Mouse (Mus musculus) CH12.LX (cell line): ENCODE results near the gene Thap8. TPM values are rescaled to one million over a fixed set of nuclear protein-coding genes. Genes with fewer than 3 reads are reported as not detected.

ENCODE experiments used
- DNase-seq: peaks from one replicate; pipeline ENCODE4 v3.0.0-alpha.2; 2013; ENCODE audit errors: extremely low read depth
- H3K27ac ChIP-seq: 2 replicates; pipeline ENCODE4 v1.5.1; 2012; ENCODE audit warnings: low read depth, mild to moderate bottlenecking, control low read depth, moderate library complexity; ENCODE audit not compliant: insufficient read depth
- H3K27me3 ChIP-seq: replicated peaks from 2 replicates; pipeline ENCODE3; 2012; ENCODE audit warnings: inconsistent platforms
- H3K36me3 ChIP-seq, 2 experiments: replicated peaks in 1 of 2; 2 replicates each; pipeline versions ENCODE3 to v1.6.1; 2012; ENCODE audit warnings: inconsistent platforms in 1 of 2, low read length in 1 of 2, mild to moderate bottlenecking in 1 of 2, mixed read lengths in 1 of 2, moderate library complexity in 1 of 2; ENCODE audit not compliant: control insufficient read depth in 1 of 2, insufficient read depth in 1 of 2
- H3K4me1 ChIP-seq, 2 experiments: 2 replicates each; pipeline ENCODE4 v1.6.1; 2012; ENCODE audit warnings: inconsistent platforms in 1 of 2, moderate library complexity in 1 of 2; ENCODE audit not compliant: insufficient read depth in 2 of 2, control insufficient read depth in 1 of 2
- H3K4me2 ChIP-seq: 2 replicates; pipeline ENCODE4 v1.6.1; 2012; ENCODE audit warnings: low read depth, mild to moderate bottlenecking, control low read depth; ENCODE audit not compliant: poor library complexity, insufficient read depth, severe bottlenecking
- H3K4me3 ChIP-seq, 3 experiments: fragments of 150-350 bp in 1 of 3; sonication (generic) in 1 of 3; replicated peaks in 1 of 3; 2 replicates each; pipeline versions ENCODE3 to v1.5.1; 2011 to 2012; ENCODE audit warnings: low read depth in 2 of 3, low read length in 2 of 3, mild to moderate bottlenecking in 2 of 3, moderate library complexity in 2 of 3, control low read depth in 1 of 3, improper control_type of control experiment in 1 of 3, inconsistent platforms in 1 of 3, mixed read lengths in 1 of 3; ENCODE audit not compliant: poor library complexity in 1 of 3
- H3K79me2 ChIP-seq: replicated peaks from 2 replicates; pipeline ENCODE4 v1.6.1; 2012; ENCODE audit warnings: mild to moderate bottlenecking, moderate library complexity; ENCODE audit not compliant: control insufficient read depth, poor library complexity, insufficient read depth, severe bottlenecking; ENCODE audit errors: extremely low read depth
- H3K9ac ChIP-seq: 2 replicates; pipeline ENCODE4 v1.6.1; 2012; ENCODE audit warnings: low read depth, mild to moderate bottlenecking, control low read depth, moderate library complexity; ENCODE audit not compliant: insufficient read depth
- H3K9me3 ChIP-seq: replicated peaks from 2 replicates; pipeline ENCODE3; 2012; ENCODE audit warnings: low read length, inconsistent platforms, mixed read lengths
- BHLHE40 ChIP-seq: IDR thresholded peaks from 2 replicates; pipeline ENCODE4 v1.6.1; 2011; ENCODE audit warnings: mild to moderate bottlenecking, low read depth, low read length, improper control_type of control experiment
- CHD2 ChIP-seq: IDR thresholded peaks from 2 replicates; pipeline ENCODE4 v1.6.1; 2011; ENCODE audit warnings: low read length, improper control_type of control experiment
- CTCF ChIP-seq, 2 experiments: IDR thresholded peaks in 1 of 2; conservative IDR thresholded peaks in 1 of 2; 2 replicates each; pipeline ENCODE4 v1.5.1; 2011 to 2012; ENCODE audit warnings: low read depth in 2 of 2, low read length in 2 of 2, improper control_type of control experiment in 1 of 2, inconsistent platforms in 1 of 2, mild to moderate bottlenecking in 1 of 2, moderate library complexity in 1 of 2
- E2F4 ChIP-seq: IDR thresholded peaks from 2 replicates; pipeline ENCODE4 v1.6.1; 2011; ENCODE audit warnings: low read depth, low read length, improper control_type of control experiment; ENCODE audit not compliant: insufficient replicate concordance
- ELF1 ChIP-seq: IDR thresholded peaks from 2 replicates; pipeline ENCODE4 v1.6.1; 2014; ENCODE audit warnings: low read depth, mild to moderate bottlenecking, inconsistent platforms, low read length, improper control_type of control experiment
- EP300 ChIP-seq: IDR thresholded peaks from 2 replicates; pipeline ENCODE4 v1.6.1; 2011; ENCODE audit warnings: low read length, improper control_type of control experiment
- ETS1 ChIP-seq: conservative IDR thresholded peaks from 2 replicates; pipeline ENCODE4 v1.6.1; 2012; ENCODE audit warnings: low read depth, mild to moderate bottlenecking, inconsistent platforms, low read length, improper control_type of control experiment, moderate library complexity
- GABPA ChIP-seq: IDR thresholded peaks from 2 replicates; pipeline ENCODE4 v1.6.1; 2012; ENCODE audit warnings: low read depth, low read length, improper control_type of control experiment, inconsistent platforms; ENCODE audit not compliant: insufficient replicate concordance
- HCFC1 ChIP-seq: IDR thresholded peaks from 2 replicates; pipeline ENCODE4 v1.6.1; 2012; ENCODE audit warnings: low read depth, mild to moderate bottlenecking, inconsistent platforms, low read length, improper control_type of control experiment
- JUN ChIP-seq: IDR thresholded peaks from 2 replicates; pipeline ENCODE4 v1.6.1; 2011; ENCODE audit warnings: low read depth, mild to moderate bottlenecking, low read length, improper control_type of control experiment, moderate library complexity; ENCODE audit not compliant: insufficient read depth
- JUND ChIP-seq: conservative IDR thresholded peaks from 2 replicates; pipeline ENCODE4 v1.6.1; 2011; ENCODE audit warnings: low read depth, low read length, improper control_type of control experiment
- KAT2A ChIP-seq: IDR thresholded peaks from 2 replicates; pipeline ENCODE4 v1.6.1; 2012; ENCODE audit warnings: low read length, improper control_type of control experiment, inconsistent platforms; ENCODE audit not compliant: insufficient replicate concordance
- MAFK ChIP-seq: IDR thresholded peaks from 2 replicates; pipeline ENCODE4 v1.6.1; 2011; ENCODE audit warnings: low read length, improper control_type of control experiment; ENCODE audit not compliant: insufficient replicate concordance
- MXI1 ChIP-seq: IDR thresholded peaks from 2 replicates; pipeline ENCODE4 v1.6.1; 2011; ENCODE audit warnings: mild to moderate bottlenecking, low read depth, low read length, improper control_type of control experiment
- NELFE ChIP-seq: IDR thresholded peaks from 2 replicates; pipeline ENCODE4 v1.6.1; 2011; ENCODE audit warnings: low read depth, low read length, improper control_type of control experiment
- PAX5 ChIP-seq: IDR thresholded peaks from 2 replicates; pipeline ENCODE4 v1.6.1; 2012; ENCODE audit warnings: low read length, inconsistent platforms, mixed read lengths
- POLR2AphosphoS2 ChIP-seq: IDR thresholded peaks from 2 replicates; pipeline ENCODE4 v1.6.1; 2011; ENCODE audit warnings: low read depth, low read length, improper control_type of control experiment
- RAD21 ChIP-seq: IDR thresholded peaks from 2 replicates; pipeline ENCODE4 v1.6.1; 2011; ENCODE audit warnings: low read depth, mild to moderate bottlenecking, low read length, improper control_type of control experiment, moderate library complexity
- TCF12 ChIP-seq: IDR thresholded peaks from 2 replicates; pipeline ENCODE4 v1.6.1; 2014; ENCODE audit warnings: low read depth, mild to moderate bottlenecking, inconsistent platforms, low read length, improper control_type of control experiment
- UBTF ChIP-seq: IDR thresholded peaks from 2 replicates; pipeline ENCODE4 v1.6.1; 2012; ENCODE audit warnings: low read depth, mild to moderate bottlenecking, inconsistent platforms, low read length, improper control_type of control experiment, moderate library complexity
- USF1 ChIP-seq: IDR thresholded peaks from 2 replicates; pipeline ENCODE4 v1.6.1; 2014; ENCODE audit warnings: low read depth, mild to moderate bottlenecking, inconsistent platforms, low read length, improper control_type of control experiment
- ZC3H11A ChIP-seq: IDR thresholded peaks from 2 replicates; pipeline ENCODE4 v1.6.1; 2012; ENCODE audit warnings: low read depth, mild to moderate bottlenecking, inconsistent platforms, low read length, improper control_type of control experiment
- ZKSCAN1 ChIP-seq: IDR thresholded peaks from 2 replicates; pipeline ENCODE4 v1.6.1; 2012; ENCODE audit warnings: low read depth, inconsistent platforms, low read length, improper control_type of control experiment, borderline replicate concordance
- ZMIZ1 ChIP-seq: IDR thresholded peaks from 2 replicates; pipeline ENCODE4 v1.6.1; 2012; ENCODE audit warnings: low read depth, mild to moderate bottlenecking, inconsistent platforms, low read length, improper control_type of control experiment
- ZNF384 ChIP-seq: IDR thresholded peaks from 2 replicates; pipeline ENCODE4 v1.6.1; 2012; ENCODE audit warnings: low read depth, low read length, improper control_type of control experiment, inconsistent platforms
- dilution Hi-C: fragments of 300-500 bp; cut with MboI; formaldehyde crosslinking; loops from 2 replicates; pipeline ENCODE4 v1.14.3; 2020; ENCODE audit warnings: low sequenced_read_pairs; ENCODE audit not compliant: extremely low pct_unique_long_range_greater_than_20kb, extremely low pct_ligation_motif_present
- in situ Hi-C: fragments of 300-500 bp; cut with MboI; formaldehyde crosslinking; loops from 3 replicates; pipeline ENCODE4 v1.14.3; 2019; ENCODE audit warnings: low sequenced_read_pairs, low pct_ligation_motif_present, low pct_unique_long_range_greater_than_20kb, mixed read lengths
- polyA plus RNA-seq: library from polyadenylated mRNA; unstranded; fragments of >175 nt; gene quantifications from 2 replicates; pipeline ENCODE4 v1.2.1, GENCODE M21; 2012; ENCODE audit warnings: low read depth; ENCODE audit not compliant: insufficient read length
- total RNA-seq, 2 experiments: library from RNA; depleted of rRNA; stranded (reverse); fragments of 300-350 nt in 1 of 2; fragments of >200 nt in 1 of 2; gene quantifications; 2 replicates each; pipeline ENCODE4 v1.2.3; 2012 to 2014

The Thap8 gene
- total and polyA plus RNA-seq, 3 experiments = 0.23 to 0.38 TPM; not detected in 1

DNA sequence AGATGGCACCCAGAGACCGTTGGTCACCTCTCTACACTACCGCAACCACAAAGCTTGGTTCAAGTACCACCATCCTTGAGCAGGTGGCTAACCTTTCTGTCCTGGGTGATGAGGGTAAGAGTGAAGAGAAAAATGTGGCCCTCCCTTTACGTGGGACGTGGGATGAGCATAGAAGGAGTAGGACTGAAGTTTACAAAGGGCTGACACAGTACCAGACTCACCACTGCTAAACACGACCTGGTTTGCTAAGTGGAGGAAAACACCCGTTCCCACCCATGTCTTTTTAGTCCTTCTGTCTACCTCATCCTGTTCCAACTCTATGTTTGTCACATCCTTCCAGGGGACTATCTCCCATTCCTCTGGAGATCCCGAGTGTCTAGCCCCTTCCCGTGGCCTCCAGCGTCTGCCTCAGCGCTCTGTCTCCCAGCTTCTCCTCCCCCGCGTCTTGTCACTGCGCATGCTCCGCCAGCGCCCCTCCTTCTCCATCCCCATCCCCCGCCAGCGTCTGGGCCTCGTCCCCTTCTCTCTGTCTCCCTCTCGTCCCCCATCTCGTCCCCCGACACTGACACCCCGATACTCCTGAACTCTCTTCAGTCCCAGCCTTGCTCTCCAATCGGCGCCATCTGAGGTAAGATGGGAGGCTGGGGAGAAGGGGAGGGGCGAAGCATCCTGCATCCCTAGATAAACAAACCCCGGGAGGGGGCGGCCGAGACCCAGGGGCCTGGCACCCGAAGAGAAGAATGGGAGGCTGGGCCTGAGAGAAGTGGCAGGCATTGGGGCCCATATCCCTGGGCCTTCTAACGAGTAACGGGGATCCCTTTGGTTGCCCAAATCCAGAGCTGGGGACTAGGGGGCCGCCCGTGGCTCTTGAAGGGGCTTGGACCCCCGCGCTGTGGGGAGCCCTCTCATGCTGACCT, 11.6 kb downstream of the Thap8 start, which contains the start of gene Clip3:
Gene Clip3, plus strand, starts transcription at position 514 of the 917 bp plus-strand sequence.
- Histone ChIP-seq H3K9ac (no peak within 1 kb of the TSS), H3K27ac (no peak within 1 kb of the TSS), H3K36me3 (no peaks in the 10 kb centered on the region), H3K4me1 (peaks cover 0 to 3% of the 10 kb centered on the region in 2 experiments; a peak in 1 of 4 replicates), H3K79me2 (no peaks in the 10 kb centered on the region), H3K9me3 (no peaks in the 10 kb centered on the region), H3K4me3 (no peak within 1 kb of the TSS), H3K27me3 (peaks cover 88% of the 10 kb centered on the region), H3K4me2 (no peak within 1 kb of the TSS)
- in situ Hi-C loops (no loop called here), dilution Hi-C loops (no loop called here)
- no peak for DNase-seq
- no peak for TF ChIP-seq EP300
- TF ChIP-seq CTCF (conservative IDR thresholded peaks at IDR 0.05 in 1 of 2, IDR thresholded peaks at IDR 0.05 in 1 of 2; ENCODE audit: low read depth in 2 of 2, low read length in 2 of 2) = no peak
- no peak for TF ChIP-seq GABPA
- no peak for TF ChIP-seq HCFC1
- no peak for TF ChIP-seq ETS1
- TF ChIP-seq JUN = no peak
- TF ChIP-seq POLR2AphosphoS2 = no peak
- TF ChIP-seq NELFE = no peak
- no peak for TF ChIP-seq UBTF
- TF ChIP-seq MAFK = no peak
- no peak for TF ChIP-seq ZMIZ1
- TF ChIP-seq MXI1 = no peak
- TF ChIP-seq PAX5 = no peak
- no peak for TF ChIP-seq ZKSCAN1
- no peak for TF ChIP-seq E2F4
- TF ChIP-seq CHD2 = no peak
- no peak for TF ChIP-seq RAD21
- no peak for TF ChIP-seq USF1
- TF ChIP-seq ELF1 = no peak

GRCm38 (mm10) chr7:30293795-30294194, 13.9 kb downstream of the Thap8 start:
- Histone ChIP-seq H3K79me2 (no peaks in the 10 kb centered on the region), H3K4me2 (no peak overlapping the region), H3K36me3 (no peaks in the 10 kb centered on the region), H3K9me3 (no peaks in the 10 kb centered on the region), H3K27ac (no peak overlapping the region), H3K9ac (no peak overlapping the region)
- in situ Hi-C loops = no loop called here
- TF ChIP-seq UBTF (no peak), ELF1 (no peak), ZNF384 (no peak), KAT2A (no peak), EP300 (no peak), BHLHE40 (no peak), ZKSCAN1 (no peak), MXI1 (no peak), PAX5 (no peak), ETS1 (no peak), CTCF (conservative IDR thresholded peaks at IDR 0.05 in 1 of 2, IDR thresholded peaks at IDR 0.05 in 1 of 2; ENCODE audit: low read depth in 2 of 2, low read length in 2 of 2) (no peak), POLR2AphosphoS2 (no peak), MAFK (no peak), JUND (no peak), ZMIZ1 (no peak), GABPA (no peak), TCF12 (no peak), USF1 (no peak), ZC3H11A (no peak), HCFC1 (no peak)
- TF ChIP-seq, all 38 proteins: peak for 0
- Histone ChIP-seq H3K4me1 (peaks cover 2 to 7% of the 10 kb centered on the region in 2 experiments; a peak in 2 of 4 replicates), H3K4me3 (no peak overlapping the region), H3K27me3 (peaks cover 76% of the 10 kb centered on the region)
- no peak for DNase-seq
- dilution Hi-C loops = no loop called here
